In genomic region chr9:27192001-27192760, GRCm38 (mm10) we compare ENCODE assay signal across 8 mouse cellular contexts. TPM values are rescaled to one million over a fixed set of nuclear protein-coding genes. Genes with fewer than 3 reads are reported as not detected.
DNase-seq lines count a peak whose midpoint lies in the region; ATAC-seq and TF ChIP-seq lines count a peak whose summit lies in the region.

No protein-coding gene starts in this region.

- peak; percentile 98 for DNase-seq in brain, embryonic 14.5 days (ENCODE audit: low read depth)
- DNase-seq in heart, adult 9 months (ENCODE audit: low spot score in 2 of 2), result peak; percentile 92 to 95
- peak; percentile 93 for DNase-seq in kidney, adult 8-10 months
- peak; percentile 76 for DNase-seq in limb, embryonic 10.5 days (ENCODE audit: low spot score)
- DNase-seq in midbrain, embryonic 11.5 days (ENCODE audit: low spot score, missing footprints), result peak; percentile 91
- DNase-seq in spleen, postnatal 14 days (ENCODE audit: low spot score in 2 of 2), result no peak

- TF ChIP-seq POLR2A in brain, embryonic 14.5 days (IDR thresholded peaks at IDR 0.05; ENCODE audit: borderline replicate concordance, extremely low read depth, insufficient read depth, insufficient read length, poor library complexity, severe bottlenecking), result no peak
- TF ChIP-seq POLR2A in embryonic fibroblast, embryonic 13.5 days (IDR thresholded peaks at IDR 0.05; ENCODE audit: low read depth, low read length), result no peak
- TF ChIP-seq POLR2A in small intestine, adult 2 months (IDR thresholded peaks at IDR 0.05; ENCODE audit: low read depth, low read length), result no peak

- H3K27me3 ChIP-seq in limb, embryonic 10.5 days (ENCODE audit: low read depth, poor library complexity, severe bottlenecking), result no peaks in the 10 kb centered on the region
- H3K27me3 ChIP-seq in midbrain, embryonic 11.5 days (ENCODE audit: control insufficient read depth, insufficient read depth, low read length), result no peaks in the 10 kb centered on the region
- no peaks in the 10 kb centered on the region for H3K27me3 ChIP-seq in small intestine, adult 2 months (ENCODE audit: control insufficient read depth, insufficient read depth, low read length)

- 12% methylated on average over 14 of the region's 14 CpGs for WGBS in limb, embryonic 10.5 days
- WGBS in midbrain, embryonic 11.5 days, result 4% methylated on average over 14 of the region's 14 CpGs
- WGBS in small intestine, adult 2 months, result 9% methylated on average over 14 of the region's 14 CpGs

- no peak for TF ChIP-seq CTCF in brain, embryonic 14.5 days (IDR thresholded peaks at IDR 0.05; ENCODE audit: borderline replicate concordance, extremely low read depth, insufficient read depth, insufficient read length)
- TF ChIP-seq CTCF in embryonic fibroblast, embryonic 13.5 days (IDR thresholded peaks at IDR 0.05; ENCODE audit: borderline replicate concordance, insufficient read depth, low read length), result no peak
- no peak for TF ChIP-seq CTCF in small intestine, adult 2 months (IDR thresholded peaks at IDR 0.05; ENCODE audit: extremely low read depth, insufficient read length, insufficient replicate concordance, low read depth, low read length)

- peaks cover 10% of the 10 kb centered on the region for H3K4me1 ChIP-seq in embryonic fibroblast, embryonic 13.5 days (ENCODE audit: control insufficient read depth, insufficient read depth, low read length)
- peaks cover 26% of the 10 kb centered on the region for H3K4me1 ChIP-seq in limb, embryonic 10.5 days
- H3K4me1 ChIP-seq in midbrain, embryonic 11.5 days (ENCODE audit: control insufficient read depth, insufficient read depth, low read length), result peaks cover 15% of the 10 kb centered on the region
- no peaks in the 10 kb centered on the region for H3K4me1 ChIP-seq in small intestine, adult 2 months (ENCODE audit: control insufficient read depth, insufficient read depth, insufficient read length, low read length)

- peak overlapping the region; percentile 3; the same call in 1 of the 2 replicates for H3K4me3 ChIP-seq in embryonic fibroblast, embryonic 13.5 days (ENCODE audit: insufficient read depth, low read length)
- H3K4me3 ChIP-seq in limb, embryonic 10.5 days, result peak overlapping the region; percentile 45
- peak overlapping the region; percentile 11; the same call in 1 of the 2 replicates for H3K4me3 ChIP-seq in midbrain, embryonic 11.5 days (ENCODE audit: low read depth, low read length)
- H3K4me3 ChIP-seq in small intestine, adult 2 months (ENCODE audit: low read depth, low read length), result peak overlapping the region; percentile 27

- peak overlapping the region; percentile 53 for H3K4me2 ChIP-seq in midbrain, embryonic 11.5 days

- peak overlapping the region; percentile 24 for H3K27ac ChIP-seq in embryonic fibroblast, embryonic 13.5 days (ENCODE audit: insufficient read depth, low read length)
- peak overlapping the region; percentile 77 for H3K27ac ChIP-seq in limb, embryonic 10.5 days
- H3K27ac ChIP-seq in midbrain, embryonic 11.5 days (ENCODE audit: low read depth, low read length), result no peak overlapping the region
- peak overlapping the region; percentile 64 for H3K27ac ChIP-seq in small intestine, adult 2 months (ENCODE audit: insufficient read depth, low read depth, low read length)

- no peaks in the 10 kb centered on the region for H3K9me3 ChIP-seq in limb, embryonic 10.5 days (replicated peaks)
- H3K9me3 ChIP-seq in midbrain, embryonic 11.5 days (ENCODE audit: control insufficient read depth, low read length), result no peaks in the 10 kb centered on the region

- peak overlapping the region; percentile 11; the same call in 1 of the 2 replicates for H3K9ac ChIP-seq in midbrain, embryonic 11.5 days (ENCODE audit: low read length)

- ATAC-seq in midbrain, embryonic 11.5 days (ENCODE audit: low FRiP score), result peak; percentile 94

- no peaks in the 10 kb centered on the region for H3K36me3 ChIP-seq in limb, embryonic 10.5 days
- H3K36me3 ChIP-seq in midbrain, embryonic 11.5 days (ENCODE audit: control insufficient read depth, insufficient read depth, low read length), result no peaks in the 10 kb centered on the region
- no peaks in the 10 kb centered on the region for H3K36me3 ChIP-seq in small intestine, adult 2 months (ENCODE audit: control insufficient read depth, insufficient read depth, low read length)

RNA-seq across cellular contexts. Expression of gene Jam3, which starts 37.0 kb away (rescaled TPM):
- polyA plus RNA-seq in brain, embryonic 14.5 days (2012; rRNA removed), result 53.5 and 63.4 TPM in 2 replicates
- 45.6 and 50.3 TPM in 2 replicates for polyA plus RNA-seq in embryonic fibroblast, embryonic 13.5 days (2011; ENCODE audit: insufficient read length, low read depth, missing spikeins)
- polyA plus RNA-seq in limb, embryonic 10.5 days (2016; fragmentation: Nextera tagmentation; extraction: Ambion mirVana), result 82.4 and 97.9 TPM in 2 replicates
- polyA plus RNA-seq in midbrain, embryonic 11.5 days (2014; fragmentation: Nextera tagmentation; extraction: Ambion mirVana), result 170 and 171 TPM in 2 replicates
- polyA plus RNA-seq in small intestine, adult 2 months (2012; rRNA removed), result 2.9 and 3.5 TPM in 2 replicates

Comparison
In these comparisons a context has a peak if more than half of its experiments do, and no peak if none do; other contexts are left out.
1. DNase-seq: peak in brain, embryonic 14.5 days (single experiment), heart, adult 9 months (2 of 2), kidney, adult 8-10 months (2 of 2), limb, embryonic 10.5 days (single experiment) and midbrain, embryonic 11.5 days (single experiment); none in spleen, postnatal 14 days (0 of 2).
2. RNA of gene Jam3, which starts 37.0 kb away (polyA plus RNA-seq): 170 to 171 TPM in midbrain, embryonic 11.5 days, 82.4 to 97.9 TPM in limb, embryonic 10.5 days, 53.5 to 63.4 TPM in brain, embryonic 14.5 days and 45.6 to 50.3 TPM in embryonic fibroblast, embryonic 13.5 days; 2.9 to 3.5 TPM in small intestine, adult 2 months; every median in the first group is over 10 times any median in the second.
3. Peak in every context shown above with its lines, with median percentiles within 50 percentile points of each other: H3K4me3 ChIP-seq.